Mouse (Mus musculus) adrenal gland, adult (tissue): ENCODE measurements around the gene Tns3.
A peak's percentile ranks its signal among the peaks of the same experiment; 100 is the strongest.

Experiments
- DNase-seq, 2 experiments: peaks; one replicate each; pipeline ENCODE4 v3.0.0; 2022 to 2023; ENCODE audit warnings: low spot score in 1 of 2; ENCODE audit not compliant: inconsistent age in 2 of 2

Tns3 gene

GRCm38 (mm10) chr11:8482721-8483120, 181.6 kb downstream of the Tns3 start:
- DNase-seq = no peak

DNA sequence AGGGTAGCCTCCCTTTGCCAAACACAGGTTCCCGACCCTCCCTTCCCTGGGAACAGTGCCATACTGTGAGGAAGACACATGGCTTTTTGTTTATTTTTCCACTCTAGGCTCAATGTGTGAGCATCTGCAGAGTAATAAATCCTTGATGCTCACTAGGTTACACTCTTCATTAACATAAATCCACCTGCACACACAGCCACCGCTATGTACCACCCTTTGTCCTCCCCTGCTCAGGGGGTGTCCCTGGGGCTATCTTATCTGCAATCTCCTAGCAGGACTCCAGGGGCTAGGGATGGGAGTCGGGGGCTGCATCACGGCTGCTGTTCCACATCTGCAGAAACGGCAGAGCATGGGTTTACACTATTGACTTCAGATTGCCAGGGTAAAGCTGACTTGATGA, 182.4 kb downstream of the Tns3 start:
- no peak for DNase-seq

DNA sequence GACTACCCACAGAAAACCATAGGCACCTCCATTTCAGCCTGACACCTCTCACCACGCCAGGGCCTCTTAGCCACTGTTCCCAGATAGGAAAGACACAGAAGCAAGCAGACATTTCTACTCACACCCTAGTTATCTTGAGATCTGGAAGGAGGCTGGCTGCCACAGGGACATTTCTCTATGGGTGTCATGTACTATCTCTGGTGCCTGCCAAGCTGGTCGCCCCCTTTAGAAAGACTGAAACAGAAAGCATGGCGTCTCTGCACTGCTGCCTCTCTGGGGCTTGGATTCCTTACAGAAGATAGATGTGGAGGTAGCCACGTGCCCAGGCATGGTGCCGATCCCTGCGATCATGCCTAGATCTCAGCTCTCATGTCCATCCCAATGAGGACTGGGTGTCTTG, 182.8 kb downstream of the Tns3 start:
- no peak for DNase-seq

- no peak for DNase-seq
Observed at GRCm38 (mm10) chr11:8479858-8480257, 184.5 kb downstream of the Tns3 start.

- DNase-seq = no peak
Observed at GRCm38 (mm10) chr11:8479313-8479712, 185.0 kb downstream of the Tns3 start.

- DNase-seq = no peak
Observed at GRCm38 (mm10) chr11:8473616-8474015, 190.7 kb downstream of the Tns3 start.

GRCm38 (mm10) chr11:8472439-8472838, 191.9 kb downstream of the Tns3 start:
- DNase-seq = no peak

GRCm38 (mm10) chr11:8471535-8471934, 192.8 kb downstream of the Tns3 start:
- DNase-seq = no peak

DNA sequence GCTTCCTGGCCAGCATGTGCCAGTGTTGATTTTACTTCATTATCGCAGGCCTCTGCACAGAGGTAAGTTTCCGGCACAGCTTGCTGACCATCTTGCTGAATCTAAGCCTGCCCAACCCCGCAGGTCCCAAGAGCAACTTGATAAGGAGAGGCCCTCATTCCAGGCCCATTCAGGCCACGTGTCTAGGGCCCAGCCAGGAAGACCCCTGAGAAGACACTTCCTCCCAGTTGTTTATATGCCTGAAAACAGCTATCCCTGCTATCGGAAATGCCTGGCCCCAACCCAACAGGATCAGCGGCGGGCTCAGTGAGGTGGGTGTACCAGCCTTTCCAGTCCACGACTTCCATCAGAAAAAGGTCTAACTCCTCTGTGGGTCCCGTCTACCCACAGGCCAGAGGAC, 194.8 kb downstream of the Tns3 start:
- DNase-seq = peak in 1 of 2 experiments; percentile 46

DNA sequence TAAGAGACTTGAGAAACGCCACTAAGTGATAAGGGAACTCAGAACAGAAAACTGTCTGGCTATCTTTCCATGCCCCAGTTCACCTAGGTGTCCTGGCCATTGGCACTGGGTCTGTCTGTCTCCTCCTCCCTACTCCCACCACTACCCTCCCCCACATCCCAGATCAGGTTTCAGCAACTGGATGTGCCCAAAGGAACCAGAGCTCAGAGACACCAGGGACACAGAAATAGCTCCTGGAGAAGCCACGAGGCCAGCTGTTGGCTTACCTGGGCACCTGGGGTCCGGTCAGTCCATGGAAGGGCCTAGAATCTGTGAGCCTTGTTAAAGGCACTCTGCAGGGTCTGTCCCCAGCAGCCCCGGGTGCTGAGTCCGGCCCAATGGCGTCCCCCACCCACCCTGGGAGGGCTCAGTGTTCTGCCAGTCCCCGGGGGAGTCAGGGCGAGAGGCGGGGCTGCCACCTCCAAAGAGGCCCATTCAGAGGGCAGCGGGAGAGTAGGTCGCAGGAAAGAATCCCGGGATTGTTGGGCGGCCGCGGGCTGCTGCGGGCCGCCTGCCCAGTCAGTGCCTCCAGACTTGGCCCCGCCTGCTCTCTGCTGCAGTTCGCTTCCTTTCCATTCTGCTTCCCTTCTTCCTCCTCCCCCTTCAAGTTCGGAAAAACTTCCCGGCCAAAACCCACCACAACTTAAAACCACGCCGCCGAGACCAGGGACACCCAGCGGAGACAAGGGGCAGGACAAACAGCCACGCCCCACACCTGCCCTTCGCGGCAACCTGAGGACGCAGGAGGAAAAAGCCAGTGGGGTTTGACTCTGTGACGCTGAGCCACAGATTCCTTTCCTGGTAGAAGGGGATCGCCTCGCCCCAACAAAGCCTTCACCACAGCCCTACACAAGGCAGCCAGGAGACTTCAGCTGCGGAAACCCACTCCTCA, 195.9 kb downstream of the Tns3 start:
- peak; percentile 53 to 79 for DNase-seq

DNA sequence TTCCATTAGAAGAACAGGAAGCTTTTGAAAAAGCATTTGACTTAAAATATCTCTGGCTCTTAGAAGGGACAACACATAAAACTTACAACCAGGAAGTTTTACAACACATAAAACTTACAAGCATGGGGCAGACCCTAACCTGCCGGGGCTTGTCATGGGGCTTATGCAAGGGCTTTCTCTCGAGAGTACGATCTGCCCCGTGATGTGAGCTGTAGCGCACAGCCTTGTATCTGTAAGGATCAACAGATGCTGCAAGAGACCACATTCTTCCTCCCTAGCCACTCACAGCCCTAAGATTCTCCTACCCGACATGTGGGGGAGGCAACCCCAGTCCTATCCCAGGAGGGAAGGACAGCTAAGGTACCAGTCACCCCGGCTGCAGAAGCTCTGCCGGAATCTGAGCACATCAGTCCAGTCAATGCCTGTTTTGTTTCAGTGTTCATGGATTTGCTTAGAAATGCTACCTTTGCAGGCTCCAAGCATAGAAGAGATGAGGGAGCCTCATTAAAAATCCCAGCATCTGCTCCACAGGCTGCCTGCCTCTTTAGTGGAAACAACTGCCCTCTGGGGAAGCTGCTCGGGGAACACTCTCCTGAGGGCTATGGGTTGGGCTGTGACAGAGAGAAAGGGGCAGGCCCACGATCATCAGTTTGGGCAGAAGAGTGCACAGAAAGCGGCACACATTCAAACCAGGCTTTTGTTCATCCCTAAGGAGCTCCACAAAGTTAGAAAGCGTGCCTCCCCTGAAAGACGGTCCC, 196.8 kb downstream of the Tns3 start:
- DNase-seq = no peak

DNA sequence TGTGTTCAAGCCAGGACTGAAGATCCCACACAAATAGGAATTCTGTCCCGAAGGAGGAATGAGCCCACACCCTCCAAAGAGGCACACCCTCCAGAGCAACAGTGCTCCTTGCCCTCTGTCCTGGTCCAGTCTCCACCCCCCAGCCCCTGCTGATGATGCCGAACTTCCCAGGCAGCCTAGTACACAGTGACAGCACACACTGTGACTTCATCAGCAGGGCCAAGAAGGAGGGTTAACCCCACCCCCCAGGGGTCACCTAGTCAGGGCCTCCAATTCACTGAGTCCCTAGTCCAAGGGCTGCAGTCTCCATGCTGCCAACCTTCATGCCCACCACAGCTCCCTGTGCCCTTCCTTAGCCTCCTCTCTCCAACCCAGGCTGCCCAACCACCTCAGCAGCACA, 200.5 kb downstream of the Tns3 start:
- DNase-seq = no peak

DNA sequence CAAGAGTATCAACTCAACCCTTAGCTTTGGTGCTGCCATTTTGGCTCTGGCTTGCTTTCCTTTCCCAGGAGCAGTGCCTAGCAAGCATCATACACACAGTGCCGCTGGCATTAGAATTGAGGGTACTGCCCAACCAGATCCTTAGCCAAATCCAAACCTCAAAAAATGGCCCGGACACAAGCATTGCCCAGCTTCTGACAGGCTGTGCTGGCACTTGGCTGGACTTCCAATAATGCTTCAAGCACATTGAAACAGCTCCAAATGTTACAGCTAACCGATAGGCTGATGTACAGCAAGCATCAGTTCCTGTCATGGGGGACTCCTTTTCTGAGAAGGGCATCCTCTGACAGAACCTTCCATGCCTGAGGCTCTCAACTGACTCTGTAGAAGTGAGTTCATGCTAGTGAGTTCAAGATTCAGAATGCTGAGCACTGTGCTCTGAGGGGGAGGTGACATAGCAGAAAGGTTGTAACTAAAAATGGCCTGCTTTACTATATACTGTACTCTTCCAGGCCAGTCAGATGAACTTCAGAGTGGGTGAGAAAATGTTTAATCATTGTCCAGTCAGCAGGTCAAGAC, 201.4 kb downstream of the Tns3 start:
- DNase-seq = no peak

GRCm38 (mm10) chr11:8460835-8461234, 203.5 kb downstream of the Tns3 start:
- DNase-seq = no peak

- no peak for DNase-seq
Observed at GRCm38 (mm10) chr11:8457951-8458350, 206.4 kb downstream of the Tns3 start.

- no peak for DNase-seq
Observed at GRCm38 (mm10) chr11:8456586-8457285, 207.6 kb downstream of the Tns3 start.

GRCm38 (mm10) chr11:8455650-8456049, 208.7 kb downstream of the Tns3 start:
- no peak for DNase-seq

GRCm38 (mm10) chr11:8453252-8453651, 211.1 kb downstream of the Tns3 start:
- no peak for DNase-seq

- DNase-seq = no peak
Observed at GRCm38 (mm10) chr11:8451597-8452201, 212.6 kb downstream of the Tns3 start.

GRCm38 (mm10) chr11:8450540-8450939, 213.8 kb downstream of the Tns3 start:
- no peak for DNase-seq

DNA sequence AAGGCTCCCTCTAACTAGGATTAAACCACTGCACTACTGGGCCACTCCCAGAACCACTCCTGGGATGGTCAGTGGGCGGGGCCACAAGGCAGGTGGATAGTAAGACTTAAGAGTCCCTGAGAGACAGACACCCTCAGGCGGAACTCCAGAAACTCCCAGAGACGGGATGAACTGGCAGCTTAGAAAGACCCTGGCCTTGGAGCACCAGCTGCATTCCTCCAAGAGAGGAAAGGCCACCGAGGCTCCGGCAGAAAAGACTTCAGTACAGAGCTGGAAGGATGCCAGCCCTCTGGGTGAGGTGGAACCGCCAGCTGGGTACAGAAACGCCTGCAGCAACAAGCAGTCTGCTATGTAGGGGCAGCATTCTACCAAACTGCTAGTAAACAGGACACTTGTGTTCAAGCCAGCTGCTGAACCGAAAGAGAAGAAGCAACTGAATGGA, 218.4 kb downstream of the Tns3 start:
- DNase-seq = peak; percentile 83 to 91
